Mouse (Mus musculus): Measurements from ENCODE around the gene Olfr790.

Gene Olfr790

GRCm38 (mm10) chr10:129498192-129498591 lies at the start of gene Olfr790:
TSS of gene Olfr790 (plus strand) at chr10:129498492.
- DNase-seq (ENCODE audit: low spot score): no peak

- DNase-seq (ENCODE audit: low spot score): no peak
These were observed 36.7 kb upstream of the Olfr790 start, which contains the start of gene Olfr787 for GRCm38 (mm10) chr10:129461562-129461961. TSS of gene Olfr787 (plus strand) at chr10:129461862.

- DNase-seq (ENCODE audit: low spot score): no peak
These were observed 27.6 kb upstream of the Olfr790 start, which contains the start of gene Olfr788 for GRCm38 (mm10) chr10:129470698-129471097. TSS of gene Olfr788 (plus strand) at chr10:129470998.

GRCm38 (mm10) chr10:129473256-129473655 lies 25.0 kb upstream of the Olfr790 start:
- DNase-seq (ENCODE audit: low spot score): no peak

GRCm38 (mm10) chr10:129473723-129474122 lies 24.6 kb upstream of the Olfr790 start:
- DNase-seq (ENCODE audit: low spot score): no peak

GRCm38 (mm10) chr10:129484452-129484851 lies 13.8 kb upstream of the Olfr790 start, which contains the start of gene Olfr789:
TSS of gene Olfr789 (plus strand) at chr10:129484752.
- DNase-seq (ENCODE audit: low spot score): no peak

GRCm38 (mm10) chr10:129490101-129490500 lies 8.2 kb upstream of the Olfr790 start:
- no peak for DNase-seq (ENCODE audit: low spot score)

- no peak for DNase-seq (ENCODE audit: low spot score)
These were observed 23.2 kb downstream of the Olfr790 start, which contains the start of gene Olfr791 for GRCm38 (mm10) chr10:129521492-129521891. TSS of gene Olfr791 (plus strand) at chr10:129521792.

- no peak for DNase-seq (ENCODE audit: low spot score)
These were observed 40.6 kb downstream of the Olfr790 start, which contains the start of gene Olfr792 for GRCm38 (mm10) chr10:129538862-129539261. TSS of gene Olfr792 (plus strand) at chr10:129539162.

- DNase-seq (ENCODE audit: low spot score): no peak
These were observed 51.1 kb downstream of the Olfr790 start for GRCm38 (mm10) chr10:129549354-129549753.

All from urinary bladder, postnatal 25 days (tissue).